Mouse (Mus musculus) ES-E14 (cell line): ENCODE data around the gene Scrn1.

Experiments used
- CHD2 ChIP-seq: IDR thresholded peaks from 2 replicates; pipeline ENCODE4 v1.6.1; 2014; ENCODE audit warnings: mild to moderate bottlenecking, low read depth, low read length, inconsistent platforms
- HCFC1 ChIP-seq: IDR thresholded peaks from 2 replicates; pipeline ENCODE4 v1.6.1; 2012; ENCODE audit warnings: low read length, inconsistent platforms, borderline replicate concordance; ENCODE audit not compliant: insufficient read depth
- MAFK ChIP-seq: IDR thresholded peaks from 2 replicates; pipeline ENCODE4 v1.6.1; 2014; ENCODE audit warnings: mild to moderate bottlenecking, low read depth, low read length, inconsistent platforms; ENCODE audit not compliant: insufficient read depth
- ZC3H11A ChIP-seq: IDR thresholded peaks from 2 replicates; pipeline ENCODE4 v1.6.1; 2012; ENCODE audit warnings: low read depth, mild to moderate bottlenecking, inconsistent platforms, low read length, borderline replicate concordance
- ZNF384 ChIP-seq: IDR thresholded peaks from 2 replicates; pipeline ENCODE4 v1.6.1; 2012; ENCODE audit warnings: low read depth, low read length, inconsistent platforms

DNA sequence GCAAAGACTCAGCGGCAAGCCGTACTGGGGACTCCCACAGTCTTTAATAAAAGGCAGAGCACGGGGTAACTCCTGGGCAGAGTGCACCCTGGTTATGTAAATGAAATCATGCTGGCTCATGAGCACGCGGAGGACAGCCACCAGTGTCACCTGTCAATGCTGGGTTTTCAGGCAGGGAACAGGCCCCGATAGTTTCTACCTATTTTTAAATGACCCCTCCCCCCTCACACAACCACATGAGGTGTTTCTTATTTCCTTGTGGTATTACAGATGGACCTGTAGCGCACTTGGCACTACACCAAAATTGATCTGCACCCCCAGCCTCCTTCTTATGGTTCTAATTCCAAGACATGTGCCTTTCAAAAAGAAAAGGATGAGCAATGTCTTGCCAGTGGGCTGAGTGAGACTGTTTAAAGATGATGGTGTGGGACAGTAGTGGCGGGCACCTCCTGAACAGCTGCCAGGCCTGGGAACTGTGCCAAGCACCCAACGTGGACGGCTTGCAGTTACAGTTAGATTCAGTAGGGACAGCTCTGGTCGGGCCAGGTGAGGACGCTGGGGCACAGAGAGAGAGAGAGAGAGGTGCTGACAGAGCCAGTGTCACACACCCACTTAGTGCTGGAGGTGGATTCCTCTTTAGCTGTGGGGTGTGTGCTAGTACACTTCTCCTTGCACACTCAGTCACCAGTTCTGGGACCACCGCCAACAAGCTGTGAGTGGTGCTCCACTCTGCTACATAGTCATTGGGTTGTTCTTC is 105.2 kb downstream of the Scrn1 start:
- no peak for TF ChIP-seq CHD2
- no peak for TF ChIP-seq MAFK
- no peak for TF ChIP-seq ZNF384
- no peak for TF ChIP-seq ZC3H11A
- no peak for TF ChIP-seq HCFC1
